Mouse (Mus musculus): ENCODE measurements around the gene Scnn1b. TPM values are rescaled to one million over a fixed set of nuclear protein-coding genes. Genes with fewer than 3 reads are reported as not detected.
A peak's percentile ranks its signal among the peaks of the same experiment; 100 is the strongest.

Gene Scnn1b
- polyA plus RNA-seq, 1 experiment from 2014 or later: 0.53 TPM

GRCm38 (mm10) chr7:121942371-121942770, 77.5 kb downstream of the Scnn1b start:
- DNase-seq (ENCODE audit: low spot score): no peak
- Histone ChIP-seq H3K9me3 (ENCODE audit: control insufficient read depth, low read length) (no peaks in the 10 kb centered on the region), H3K4me3 (ENCODE audit: low read depth, low read length) (no peak overlapping the region), H3K4me1 (replicated peaks; ENCODE audit: control insufficient read depth, insufficient read depth, low read length) (no peaks in the 10 kb centered on the region), H3K27me3 (replicated peaks; ENCODE audit: control insufficient read depth, insufficient read depth, low read length) (no peaks in the 10 kb centered on the region), H3K9ac (ENCODE audit: low read length) (no peak overlapping the region), H3K27ac (ENCODE audit: low read depth) (no peak overlapping the region), H3K4me2 (ENCODE audit: low read length) (no peak overlapping the region), H3K36me3 (ENCODE audit: control insufficient read depth, insufficient read depth, low read length) (0 out of 2 replicates have a peak, but pooled peaks cover 7% of the 10 kb centered on the region)
- ATAC-seq (replicated peaks; ENCODE audit: low FRiP score, low TSS enrichment, low read depth): no peak
- 98% methylated on average over 2 of the region's 2 CpGs for WGBS

- Histone ChIP-seq H3K4me3 (ENCODE audit: low read depth, low read length) (no peak overlapping the region), H3K36me3 (ENCODE audit: control insufficient read depth, insufficient read depth, low read length) (peaks cover 25% of the 10 kb centered on the region), H3K9me3 (ENCODE audit: control insufficient read depth, low read length) (no peaks in the 10 kb centered on the region), H3K4me2 (ENCODE audit: low read length) (no peak overlapping the region), H3K27ac (ENCODE audit: low read depth) (no peak overlapping the region), H3K27me3 (replicated peaks; ENCODE audit: control insufficient read depth, insufficient read depth, low read length) (no peaks in the 10 kb centered on the region), H3K9ac (ENCODE audit: low read length) (no peak overlapping the region), H3K4me1 (replicated peaks; ENCODE audit: control insufficient read depth, insufficient read depth, low read length) (no peaks in the 10 kb centered on the region)
- ATAC-seq (replicated peaks; ENCODE audit: low FRiP score, low TSS enrichment, low read depth) (no peak), DNase-seq (ENCODE audit: low spot score) (no peak)
- 86% methylated on average over 5 of the region's 5 CpGs for WGBS
Measured at GRCm38 (mm10) chr7:121946196-121946595, 81.4 kb downstream of the Scnn1b start.

GRCm38 (mm10) chr7:121947513-121947912, 82.7 kb downstream of the Scnn1b start:
- no peak overlapping the region for H3K4me2 ChIP-seq (ENCODE audit: low read length)
- ATAC-seq (replicated peaks; ENCODE audit: low FRiP score, low TSS enrichment, low read depth) (no peak), DNase-seq (ENCODE audit: low spot score) (no peak)
- no peaks in the 10 kb centered on the region for H3K4me1 ChIP-seq (replicated peaks; ENCODE audit: control insufficient read depth, insufficient read depth, low read length)
- H3K9me3 ChIP-seq (ENCODE audit: control insufficient read depth, low read length): no peaks in the 10 kb centered on the region
- H3K9ac ChIP-seq (ENCODE audit: low read length): no peak overlapping the region
- H3K36me3 ChIP-seq (ENCODE audit: control insufficient read depth, insufficient read depth, low read length): peaks cover 26% of the 10 kb centered on the region
- 71% methylated on average over 4 of the region's 4 CpGs for WGBS
- no peak overlapping the region for H3K27ac ChIP-seq (ENCODE audit: low read depth)
- H3K4me3 ChIP-seq (ENCODE audit: low read depth, low read length): no peak overlapping the region
- H3K27me3 ChIP-seq (replicated peaks; ENCODE audit: control insufficient read depth, insufficient read depth, low read length): no peaks in the 10 kb centered on the region

GRCm38 (mm10) chr7:121954891-121955669, 90.2 kb downstream of the Scnn1b start:
- DNase-seq (ENCODE audit: low spot score): no peak
- H3K4me1 ChIP-seq (replicated peaks; ENCODE audit: control insufficient read depth, insufficient read depth, low read length): peaks cover 6% of the 10 kb centered on the region; the same call in 1 of the 2 replicates
- no peak; the same call in 1 of the 2 replicates for ATAC-seq (replicated peaks; ENCODE audit: low FRiP score, low TSS enrichment, low read depth)
- H3K36me3 ChIP-seq (ENCODE audit: control insufficient read depth, insufficient read depth, low read length): peaks cover 17% of the 10 kb centered on the region
- WGBS: 67% methylated on average over 11 of the region's 11 CpGs
- no peaks in the 10 kb centered on the region for H3K9me3 ChIP-seq (ENCODE audit: control insufficient read depth, low read length)
- H3K4me3 ChIP-seq (ENCODE audit: low read depth, low read length): no peak overlapping the region
- H3K27me3 ChIP-seq (replicated peaks; ENCODE audit: control insufficient read depth, insufficient read depth, low read length): no peaks in the 10 kb centered on the region
- no peak overlapping the region for H3K4me2 ChIP-seq (ENCODE audit: low read length)
- H3K9ac ChIP-seq (ENCODE audit: low read length): no peak overlapping the region
- H3K27ac ChIP-seq (ENCODE audit: low read depth): peak overlapping the region; percentile 3; the same call in 1 of the 2 replicates

GRCm38 (mm10) chr7:121955802-121956201, 91.0 kb downstream of the Scnn1b start:
- Histone ChIP-seq H3K9me3 (ENCODE audit: control insufficient read depth, low read length) (no peaks in the 10 kb centered on the region), H3K36me3 (ENCODE audit: control insufficient read depth, insufficient read depth, low read length) (peaks cover 15% of the 10 kb centered on the region), H3K4me2 (ENCODE audit: low read length) (no peak overlapping the region; the same call in 1 of the 2 replicates), H3K27ac (ENCODE audit: low read depth) (peak overlapping the region; percentile 3; the same call in 1 of the 2 replicates), H3K9ac (ENCODE audit: low read length) (no peak overlapping the region), H3K4me3 (ENCODE audit: low read depth, low read length) (no peak overlapping the region), H3K4me1 (replicated peaks; ENCODE audit: control insufficient read depth, insufficient read depth, low read length) (peaks cover 6% of the 10 kb centered on the region; the same call in 1 of the 2 replicates), H3K27me3 (replicated peaks; ENCODE audit: control insufficient read depth, insufficient read depth, low read length) (no peaks in the 10 kb centered on the region)
- ATAC-seq (replicated peaks; ENCODE audit: low FRiP score, low TSS enrichment, low read depth) (peak; percentile 27; the same call in 1 of the 2 replicates), DNase-seq (ENCODE audit: low spot score) (no peak)
- WGBS: 29% methylated on average over 12 of the region's 12 CpGs

- Histone ChIP-seq H3K9me3 (ENCODE audit: control insufficient read depth, low read length) (no peaks in the 10 kb centered on the region), H3K27ac (ENCODE audit: low read depth) (no peak overlapping the region), H3K4me3 (ENCODE audit: low read depth, low read length) (no peak overlapping the region), H3K4me1 (replicated peaks; ENCODE audit: control insufficient read depth, insufficient read depth, low read length) (no peaks in the 10 kb centered on the region), H3K9ac (ENCODE audit: low read length) (no peak overlapping the region), H3K27me3 (replicated peaks; ENCODE audit: control insufficient read depth, insufficient read depth, low read length) (no peaks in the 10 kb centered on the region), H3K4me2 (ENCODE audit: low read length) (no peak overlapping the region), H3K36me3 (ENCODE audit: control insufficient read depth, insufficient read depth, low read length) (peaks cover 33% of the 10 kb centered on the region)
- WGBS: 83% methylated on average over 7 of the region's 7 CpGs
- DNase-seq (ENCODE audit: low spot score) (no peak), ATAC-seq (replicated peaks; ENCODE audit: low FRiP score, low TSS enrichment, low read depth) (no peak)
Measured at GRCm38 (mm10) chr7:121961913-121962570, 97.2 kb downstream of the Scnn1b start.

- no peak for DNase-seq (ENCODE audit: low spot score)
- H3K27me3 ChIP-seq (replicated peaks; ENCODE audit: control insufficient read depth, insufficient read depth, low read length): no peaks in the 10 kb centered on the region
- no peak overlapping the region for H3K27ac ChIP-seq (ENCODE audit: low read depth)
- H3K9me3 ChIP-seq (ENCODE audit: control insufficient read depth, low read length): no peaks in the 10 kb centered on the region
- H3K9ac ChIP-seq (ENCODE audit: low read length): no peak overlapping the region
- WGBS: 83% methylated on average over 3 of the region's 3 CpGs
- H3K36me3 ChIP-seq (ENCODE audit: control insufficient read depth, insufficient read depth, low read length): peaks cover 33% of the 10 kb centered on the region
- no peak for ATAC-seq (replicated peaks; ENCODE audit: low FRiP score, low TSS enrichment, low read depth)
- H3K4me3 ChIP-seq (ENCODE audit: low read depth, low read length): no peak overlapping the region
- no peaks in the 10 kb centered on the region for H3K4me1 ChIP-seq (replicated peaks; ENCODE audit: control insufficient read depth, insufficient read depth, low read length)
- no peak overlapping the region for H3K4me2 ChIP-seq (ENCODE audit: low read length)
Measured at GRCm38 (mm10) chr7:121962571-121962959, 97.7 kb downstream of the Scnn1b start.

GRCm38 (mm10) chr7:121963883-121964398, 99.1 kb downstream of the Scnn1b start:
- Histone ChIP-seq H3K4me1 (replicated peaks; ENCODE audit: control insufficient read depth, insufficient read depth, low read length) (no peaks in the 10 kb centered on the region), H3K27ac (ENCODE audit: low read depth) (no peak overlapping the region), H3K4me2 (ENCODE audit: low read length) (no peak overlapping the region), H3K36me3 (ENCODE audit: control insufficient read depth, insufficient read depth, low read length) (peaks cover 33% of the 10 kb centered on the region), H3K9me3 (ENCODE audit: control insufficient read depth, low read length) (no peaks in the 10 kb centered on the region), H3K27me3 (replicated peaks; ENCODE audit: control insufficient read depth, insufficient read depth, low read length) (no peaks in the 10 kb centered on the region), H3K9ac (ENCODE audit: low read length) (no peak overlapping the region), H3K4me3 (ENCODE audit: low read depth, low read length) (no peak overlapping the region)
- WGBS: 64% methylated on average over 6 of the region's 6 CpGs
- ATAC-seq (replicated peaks; ENCODE audit: low FRiP score, low TSS enrichment, low read depth) (no peak), DNase-seq (ENCODE audit: low spot score) (peak; percentile 54)
